Mouse (Mus musculus) E14TG2a.4 (cell line): ENCODE results near the gene Zfp52.

ENCODE experiments used
- CTCF ChIP-seq: conservative IDR thresholded peaks from 2 replicates; pipeline ENCODE4 v1.5.1; 2014; ENCODE audit warnings: low read length
- NANOG ChIP-seq: IDR thresholded peaks from 2 replicates; pipeline ENCODE4 v1.6.1; 2014; ENCODE audit warnings: borderline replicate concordance, low read length, mixed read lengths
- POU5F1 ChIP-seq: IDR thresholded peaks from 2 replicates; pipeline ENCODE4 v1.6.1; 2014; ENCODE audit warnings: low read length, borderline replicate concordance

DNA sequence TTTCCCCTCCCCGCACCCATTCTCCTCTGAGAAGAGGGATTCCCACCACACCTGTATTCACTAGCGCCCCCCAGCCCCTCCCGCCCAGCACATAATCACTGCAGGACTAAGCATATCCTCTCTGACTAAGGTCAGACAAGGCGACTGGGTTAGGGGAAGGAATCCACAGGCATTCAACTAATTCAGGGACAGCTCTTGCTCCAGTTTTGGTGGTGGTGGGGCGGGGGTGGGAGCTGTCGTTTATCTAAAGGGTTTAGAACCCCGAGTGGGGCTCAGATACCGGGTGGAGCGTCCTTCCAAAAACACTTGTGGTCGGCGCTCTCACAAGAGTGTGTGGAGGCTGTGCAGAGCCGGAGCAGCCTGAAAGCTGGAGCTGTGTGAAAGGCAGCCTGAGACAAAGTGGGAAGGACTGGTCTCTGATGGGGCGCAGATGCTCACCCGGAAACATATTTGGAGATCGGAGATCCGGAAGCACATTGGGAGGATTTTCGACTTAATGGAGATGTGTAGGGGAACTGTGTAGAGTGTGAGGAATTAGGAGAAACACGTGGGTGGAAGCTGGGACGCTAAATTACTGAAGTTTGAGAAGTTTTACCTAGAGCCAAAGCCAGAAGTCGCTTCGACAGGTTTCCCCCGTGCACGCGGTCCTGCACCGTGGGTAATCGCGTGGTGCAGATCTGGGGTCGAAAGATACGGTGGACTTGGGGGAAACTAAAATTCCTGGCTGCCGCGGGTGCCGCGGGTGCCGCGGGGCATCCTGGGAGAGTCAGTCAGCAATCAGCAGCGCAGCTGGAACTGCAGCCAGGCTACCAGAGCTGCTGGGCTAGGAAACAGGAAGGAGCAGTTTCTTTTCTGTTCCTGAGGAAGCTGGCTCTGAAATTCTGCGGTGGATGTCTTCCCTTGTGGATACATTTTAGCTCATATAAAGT is 18.9 kb upstream of the Zfp52 start:
- no peak for TF ChIP-seq CTCF
- no peak for TF ChIP-seq POU5F1
- peak; percentile 38 for TF ChIP-seq NANOG
